Comparison of ENCODE assay signal across 14 mouse cellular contexts in genomic region chr4:140579576-140579975, GRCm38 (mm10).
DNase-seq lines count a peak whose midpoint lies in the region.
"Had no signal": no experiment of that assay in that cellular context is flagged by ENCODE, and none has a peak within 500 bp of the region (broad histone marks: within the 10 kb centered on the region; RNA-seq: fewer than 3 reads in every experiment).

No protein-coding gene starts in this region.

- intact Hi-C loops in heart, postnatal 10 days (cut with DNase I) = no loop called here
- intact Hi-C loops in heart, postnatal 36 days (cut with DNase I) = no loop called here

- peak; percentile 49 for DNase-seq in adrenal gland, postnatal 10 days
- no peak for DNase-seq in adrenal gland, adult 2 months
- DNase-seq in heart, postnatal 10 days = peak; percentile 45 to 47
- DNase-seq in heart, postnatal 36 days = no peak
- DNase-seq in right cerebral cortex, postnatal 4 days = peak; percentile 39
- no peak for DNase-seq in right cerebral cortex, postnatal 25 days
- DNase-seq in layer of hippocampus, adult 8-10 months (ENCODE audit: low spot score in 2 of 2) = no peak
- DNase-seq in c-Kit-positive CD71-positive TER-119-positive erythroid progenitor cells, embryonic 14.5 days (ENCODE audit: low spot score) = no peak
- DNase-seq: kidney, adult 2 months; kidney, postnatal 4 days; liver, embryonic 13.5 days; lung, postnatal 4 days; right cerebral cortex, adult 18-20 months; thymus, postnatal 14 days had no signal

Comparison
In these comparisons a context has a peak if more than half of its experiments do, and no peak if none do; other contexts are left out.
1. DNase-seq: peak in adrenal gland, postnatal 10 days (single experiment), heart, postnatal 10 days (2 of 2) and right cerebral cortex, postnatal 4 days (single experiment); none in adrenal gland, adult 2 months (single experiment), heart, postnatal 36 days (0 of 2), right cerebral cortex, postnatal 25 days (single experiment), layer of hippocampus, adult 8-10 months (0 of 2) and c-Kit-positive CD71-positive TER-119-positive erythroid progenitor cells, embryonic 14.5 days (single experiment).